15 mouse cellular contexts compared by ENCODE assay signal in genomic region chr6:140201356-140201755, GRCm38 (mm10).
"Had no signal": no experiment of that assay in that cellular context is flagged by ENCODE, and none has a peak within 500 bp of the region (broad histone marks: within the 10 kb centered on the region; RNA-seq: fewer than 3 reads in every experiment).

No protein-coding gene starts in this region.

- H3K4me2 ChIP-seq: neural tube, embryonic 15.5 days; stomach, embryonic 15.5 days had no signal

- H3K9me3 ChIP-seq: neural tube, embryonic 15.5 days; stomach, embryonic 15.5 days had no signal

- H3K36me3 ChIP-seq: neural tube, embryonic 15.5 days; stomach, embryonic 15.5 days had no signal

- H3K9ac ChIP-seq: neural tube, embryonic 15.5 days; stomach, embryonic 15.5 days had no signal

- H3K27ac ChIP-seq: neural tube, embryonic 15.5 days; stomach, embryonic 15.5 days; stomach, postnatal 0 days had no signal

- H3K27me3 ChIP-seq: neural tube, embryonic 15.5 days; stomach, embryonic 15.5 days had no signal

- H3K4me3 ChIP-seq: neural tube, embryonic 15.5 days; stomach, embryonic 15.5 days had no signal

- DNase-seq: retina, postnatal 1 day; right cerebral cortex, adult 18-20 months; right cerebral cortex, postnatal 14 days; right cerebral cortex, postnatal 25 days; right cerebral cortex, postnatal 4 days; spleen, adult 18-20 months; thymus, adult 18-20 months; thymus, adult 2 months; thymus, postnatal 14 days; thymus, postnatal 25 days; thymus, postnatal 36 days; thymus, postnatal 4 days had no signal

- H3K4me1 ChIP-seq: neural tube, embryonic 15.5 days; stomach, embryonic 15.5 days had no signal
